In genomic region chr13:16937422-16938202, GRCm38 (mm10) we compare ENCODE assay signal across 10 mouse cellular contexts.
DNase-seq lines count a peak whose midpoint lies in the region; ATAC-seq and TF ChIP-seq lines count a peak whose summit lies in the region.
"Had no signal": no experiment of that assay in that cellular context is flagged by ENCODE, and none has a peak within 500 bp of the region (broad histone marks: within the 10 kb centered on the region; RNA-seq: fewer than 3 reads in every experiment).

No protein-coding gene starts in this region.

- H3K9me3 ChIP-seq in lung, embryonic 15.5 days, result no peaks in the 10 kb centered on the region
- no peaks in the 10 kb centered on the region for H3K9me3 ChIP-seq in heart, postnatal 0 days (replicated peaks; ENCODE audit: control insufficient read depth, low read length)
- H3K9me3 ChIP-seq: embryonic facial prominence, embryonic 12.5 days; limb, embryonic 15.5 days had no signal

- H3K27ac ChIP-seq in lung, embryonic 15.5 days, result peak overlapping the region; percentile 73
- H3K27ac ChIP-seq in heart, postnatal 0 days (ENCODE audit: low read depth), result peak overlapping the region; percentile 79
- H3K27ac ChIP-seq: embryonic facial prominence, embryonic 12.5 days; limb, embryonic 15.5 days had no signal

- H3K4me2 ChIP-seq in lung, embryonic 15.5 days, result peak overlapping the region; percentile 2; the same call in 1 of the 2 replicates
- peak overlapping the region; percentile 31; the same call in 1 of the 2 replicates for H3K4me2 ChIP-seq in heart, postnatal 0 days (ENCODE audit: low read depth, low read length)
- H3K4me2 ChIP-seq: embryonic facial prominence, embryonic 12.5 days; limb, embryonic 15.5 days had no signal

- peak; percentile 73; the same call in 1 of the 2 replicates for ATAC-seq in lung, embryonic 15.5 days (ENCODE audit: borderline replicate concordance, extremely low read depth, low FRiP score, low TSS enrichment)
- peak; percentile 78 for ATAC-seq in heart, postnatal 0 days (ENCODE audit: insufficient read depth, low read depth)
- ATAC-seq in monocyte, adult 5-6 weeks (replicated peaks; ENCODE audit: insufficient number of reproducible peaks, low FRiP score, low TSS enrichment, poor library complexity, severe bottlenecking), result no peak

- no peak for TF ChIP-seq EP300 in heart, postnatal 0 days (IDR thresholded peaks at IDR 0.05; ENCODE audit: low read depth)

- 45% methylated on average over 11 of the region's 11 CpGs for WGBS in lung, embryonic 15.5 days
- 20% methylated on average over 11 of the region's 11 CpGs for WGBS in heart, postnatal 0 days

- no peak overlapping the region for H3K9ac ChIP-seq in lung, embryonic 15.5 days
- H3K9ac ChIP-seq in heart, postnatal 0 days (replicated peaks; ENCODE audit: low read depth, low read length), result no peak overlapping the region
- H3K9ac ChIP-seq: embryonic facial prominence, embryonic 12.5 days; limb, embryonic 15.5 days had no signal

- DNase-seq in lung, postnatal 4 days, result no peak
- DNase-seq in heart, adult 18-20 months, result peak; percentile 59 to 78
- DNase-seq in heart, postnatal 0 days (ENCODE audit: low spot score), result peak; percentile 89
- peak; percentile 12 for DNase-seq in retina, postnatal 1 day
- DNase-seq in gastrocnemius, adult 8-10 months (ENCODE audit: low spot score in 2 of 2), result no peak
- DNase-seq: kidney, postnatal 10 days had no signal

- H3K36me3 ChIP-seq in lung, embryonic 15.5 days, result no peaks in the 10 kb centered on the region
- no peaks in the 10 kb centered on the region for H3K36me3 ChIP-seq in heart, postnatal 0 days (replicated peaks; ENCODE audit: control insufficient read depth, insufficient read depth, low read length)
- H3K36me3 ChIP-seq: embryonic facial prominence, embryonic 12.5 days; limb, embryonic 15.5 days had no signal

- H3K4me3 ChIP-seq in lung, embryonic 15.5 days, result no peak overlapping the region
- no peak overlapping the region; the same call in 1 of the 2 replicates for H3K4me3 ChIP-seq in heart, postnatal 0 days (ENCODE audit: low read depth, low read length)
- H3K4me3 ChIP-seq: embryonic facial prominence, embryonic 12.5 days; limb, embryonic 15.5 days had no signal

- no peak for TF ChIP-seq CTCF in heart, postnatal 0 days (IDR thresholded peaks at IDR 0.05; ENCODE audit: low read depth)

- H3K27me3 ChIP-seq in lung, embryonic 15.5 days, result no peaks in the 10 kb centered on the region
- H3K27me3 ChIP-seq in heart, postnatal 0 days (ENCODE audit: control insufficient read depth, insufficient read depth, low read length), result no peaks in the 10 kb centered on the region
- H3K27me3 ChIP-seq: embryonic facial prominence, embryonic 12.5 days; limb, embryonic 15.5 days had no signal

- H3K4me1 ChIP-seq in lung, embryonic 15.5 days, result peaks cover 8% of the 10 kb centered on the region; the same call in 1 of the 2 replicates
- peaks cover 13% of the 10 kb centered on the region for H3K4me1 ChIP-seq in heart, postnatal 0 days (ENCODE audit: control insufficient read depth, insufficient read depth)
- H3K4me1 ChIP-seq: embryonic facial prominence, embryonic 12.5 days; limb, embryonic 15.5 days had no signal

Comparison
In these comparisons a context has a peak if more than half of its experiments do, and no peak if none do; other contexts are left out.
1. DNase-seq: peak in heart, adult 18-20 months (2 of 2), heart, postnatal 0 days (single experiment) and retina, postnatal 1 day (single experiment); none in lung, postnatal 4 days (0 of 2) and gastrocnemius, adult 8-10 months (0 of 2).